Mouse (Mus musculus) heart, postnatal 36 days (tissue): ENCODE data around the gene Nktr. TPM values are rescaled to one million over a fixed set of nuclear protein-coding genes. Genes with fewer than 3 reads are reported as not detected.

Experiments
- DNase-seq, 2 experiments: peaks; one replicate each; pipeline ENCODE4 v3.0.0; 2021 to 2022
- intact Hi-C: fragments of 180-260 bp; cut with DNase I; formaldehyde crosslinking; loops from one replicate; pipeline ENCODE4 v1.15.1; 2025
- total RNA-seq, 2 experiments: library from RNA; stranded (reverse); gene quantifications; 2 replicates each; pipeline ENCODE4 v1.2.3; 2021

Gene Nktr
- total RNA-seq, 2 experiments from 2014 or later, result 33.0 to 33.7 TPM

GRCm38 (mm10) chr9:121798887-121799520 lies 80.0 kb downstream of the Nktr start:
- intact Hi-C loops, result no loop called here
- no peak for DNase-seq

- DNase-seq, result no peak
- intact Hi-C loops, result no loop called here
Measured at GRCm38 (mm10) chr9:121802747-121803146, 83.8 kb downstream of the Nktr start.

Other genes starting within 250 kb of the Nktr start
- not detected for gene Cck, start 223.5 kb upstream of the Nktr start, total RNA-seq
- gene Lyzl4, start 77.1 kb upstream of the Nktr start, total RNA-seq, result not detected
- 1 to 10 TPM; 1.1 to 3.9 TPM for gene Vipr1, start 76.5 kb upstream of the Nktr start, total RNA-seq
- gene Sec22c, start 13.7 kb upstream of the Nktr start, total RNA-seq, result 1 to 10 TPM; 5.5 to 6.1 TPM
- gene Ss18l2, start 8.8 kb upstream of the Nktr start, total RNA-seq, result 100 to 1,000 TPM; 125 to 135 TPM
- 100 to 1,000 TPM; 120 to 124 TPM for gene Zfp651, start 40.2 kb downstream of the Nktr start, total RNA-seq
- gene Klhl40, start 58.4 kb downstream of the Nktr start, total RNA-seq, result 10 to 100 TPM in 1 of 2 experiments, 1 to 10 TPM in 1; 8.4 to 10.2 TPM
- gene Hhatl, start 73.3 kb downstream of the Nktr start, total RNA-seq, result 100 to 1,000 TPM; 101 to 127 TPM
- gene Ccdc13, start 120.3 kb downstream of the Nktr start, total RNA-seq, result not detected
- 100 to 1,000 TPM; 209 to 218 TPM for gene Higd1a, start 139.2 kb downstream of the Nktr start, total RNA-seq
- 1 to 10 TPM; 1.6 to 1.9 TPM for gene Ackr2, start 179.2 kb downstream of the Nktr start, total RNA-seq
- gene Cyp8b1, start 197.1 kb downstream of the Nktr start, total RNA-seq, result not detected
- gene Fam198a, start 231.8 kb downstream of the Nktr start, total RNA-seq, result 1 to 10 TPM in 1 of 2 experiments, under 1 TPM in 1; 0.95 to 1.8 TPM